Mouse (Mus musculus) stomach, postnatal 0 days (tissue): ENCODE data around the gene B230219D22Rik.

ENCODE experiments used
- CTCF ChIP-seq: IDR thresholded peaks from 2 replicates; pipeline ENCODE4 v1.5.1; 2016; ENCODE audit warnings: antibody characterized with exemption, low read depth, mild to moderate bottlenecking, moderate library complexity
- EP300 ChIP-seq: optimal IDR thresholded peaks from 2 replicates; pipeline ENCODE3; 2016; ENCODE audit warnings: antibody characterized with exemption

- TF ChIP-seq CTCF (no peak), EP300 (no peak)
Observed at GRCm38 (mm10) chr13:55686107-55686633, 6.8 kb upstream of the B230219D22Rik start.
